In the genomic region with DNA sequence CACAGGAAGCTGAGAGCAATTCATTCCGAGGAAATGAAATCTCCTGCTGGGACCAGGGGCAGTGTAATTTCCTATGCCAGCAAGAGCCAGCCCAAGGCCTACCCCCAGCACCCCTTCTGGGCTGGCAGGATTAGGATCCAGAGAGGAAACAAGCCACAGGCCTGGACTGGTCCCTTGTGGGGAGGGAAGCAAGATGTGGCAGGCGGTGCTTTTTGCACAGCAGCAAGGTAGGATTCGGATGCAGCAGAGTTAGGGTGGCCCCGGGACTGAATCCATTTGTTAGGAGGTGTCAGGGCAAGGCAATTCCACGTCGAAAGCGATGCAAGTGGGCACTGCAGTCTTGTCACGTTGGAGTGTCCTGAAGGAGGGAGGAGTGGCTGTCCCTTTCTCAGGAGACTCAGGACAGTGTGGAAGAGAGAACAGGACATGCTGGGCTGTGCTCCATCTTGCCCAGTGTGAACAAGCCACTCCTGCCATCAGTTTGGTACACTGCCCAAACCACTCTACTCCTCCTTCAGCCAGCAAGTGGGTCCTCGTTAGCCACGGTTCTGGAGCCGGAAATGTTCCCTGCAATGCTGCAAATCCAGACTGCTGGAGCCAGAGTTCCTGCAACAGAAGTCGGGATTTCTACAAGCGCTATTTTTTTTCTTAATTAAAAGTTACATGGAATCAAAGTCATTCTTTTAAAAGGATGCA, we compare ENCODE assay signal across 15 mouse cellular contexts.
DNase-seq lines count a peak whose midpoint lies in the region.
"Had no signal": no experiment of that assay in that cellular context is flagged by ENCODE, and none has a peak within 500 bp of the region (broad histone marks: within the 10 kb centered on the region; RNA-seq: fewer than 3 reads in every experiment).

No protein-coding gene starts in this region.

- peak; percentile 10 for DNase-seq in embryo, embryonic 11 days
- DNase-seq in embryo, embryonic 10 days (ENCODE audit: low spot score), result no peak
- peak; percentile 10 for DNase-seq in left cerebral cortex, postnatal 4 days
- no peak for DNase-seq in left cerebral cortex, postnatal 36 days (ENCODE audit: low spot score in 2 of 2)
- DNase-seq in R1 (ENCODE audit: low read depth, low spot score) (peak; percentile 46), liver (no peak)
- DNase-seq in lung, postnatal 10 days, result peak; percentile 9
- DNase-seq in adrenal gland, adult (ENCODE audit: inconsistent age in 2 of 2, low spot score in 1 of 2), result no peak
- DNase-seq: adrenal gland, postnatal 14 days; heart, postnatal 14 days; kidney, adult 11 months; layer of hippocampus, adult 9-11 months; liver, postnatal 0 days; thymus, adult 18-20 months; thymus, postnatal 36 days had no signal

- intact Hi-C loops in left cerebral cortex, postnatal 4 days (cut with DNase I), result no loop called here
- intact Hi-C loops in left cerebral cortex, postnatal 36 days (cut with DNase I), result no loop called here

Comparison
In these comparisons a context has a peak if more than half of its experiments do, and no peak if none do; other contexts are left out.
1. DNase-seq: peak in embryo, embryonic 11 days (single experiment), left cerebral cortex, postnatal 4 days (single experiment), R1 (single experiment) and lung, postnatal 10 days (single experiment); none in embryo, embryonic 10 days (single experiment), left cerebral cortex, postnatal 36 days (0 of 2), liver (single experiment) and adrenal gland, adult (0 of 2).